Mouse (Mus musculus) ES-Bruce4 (cell line): ENCODE results near the gene Vps9d1. TPM values are rescaled to one million over a fixed set of nuclear protein-coding genes. Genes with fewer than 3 reads are reported as not detected.

Experiments
- H3K27ac ChIP-seq: 2 replicates; pipeline ENCODE4 v1.5.1; 2012; ENCODE audit warnings: low read length, inconsistent platforms; ENCODE audit not compliant: insufficient read depth
- H3K27me3 ChIP-seq: 2 replicates; pipeline ENCODE4 v1.6.1; 2012; ENCODE audit warnings: mild to moderate bottlenecking, low read length, inconsistent platforms; ENCODE audit not compliant: control insufficient read depth, poor library complexity, insufficient read depth, severe bottlenecking
- H3K36me3 ChIP-seq: 2 replicates; pipeline ENCODE4 v1.6.1; 2012; ENCODE audit warnings: inconsistent platforms, mild to moderate bottlenecking, low read length, moderate library complexity; ENCODE audit not compliant: control insufficient read depth, poor library complexity, insufficient read depth, severe bottlenecking
- H3K4me1 ChIP-seq: one replicate; pipeline ENCODE4 v1.8.1; 2011; ENCODE audit warnings: low read length; ENCODE audit not compliant: control insufficient read depth, insufficient read depth
- H3K4me3 ChIP-seq: 2 replicates; pipeline ENCODE4 v1.5.1; 2011; ENCODE audit warnings: low read depth, mild to moderate bottlenecking, low read length
- H3K9ac ChIP-seq: 2 replicates; pipeline ENCODE4 v1.6.1; 2012; ENCODE audit warnings: low read depth, mild to moderate bottlenecking, inconsistent platforms; ENCODE audit not compliant: poor library complexity, severe bottlenecking
- H3K9me3 ChIP-seq: replicated peaks from 2 replicates; pipeline ENCODE4 v1.6.1; 2012; ENCODE audit warnings: mild to moderate bottlenecking, low read length, inconsistent platforms; ENCODE audit not compliant: control insufficient read depth, poor library complexity, insufficient read depth, severe bottlenecking
- CTCF ChIP-seq: IDR thresholded peaks from one replicate; pipeline ENCODE4 v1.8.1; 2011; ENCODE audit warnings: low read depth, low read length
- EP300 ChIP-seq: IDR thresholded peaks from 2 replicates; pipeline ENCODE4 v1.6.1; 2011; ENCODE audit warnings: low read depth, low read length; ENCODE audit not compliant: insufficient read depth
- POLR2A ChIP-seq: IDR thresholded peaks from one replicate; pipeline ENCODE4 v1.8.1; 2011; ENCODE audit warnings: low read length; ENCODE audit not compliant: insufficient read depth
- polyA plus RNA-seq: library from polyadenylated mRNA; stranded (reverse); fragments of >200 nt; gene quantifications from 2 replicates; pipeline ENCODE4 v1.2.4, GENCODE M21; 2011; ENCODE audit warnings: low read depth; ENCODE audit not compliant: missing spikeins, insufficient read depth, insufficient read length

Gene Vps9d1
- polyA plus RNA-seq, 1 experiment: 8.9 TPM

DNA sequence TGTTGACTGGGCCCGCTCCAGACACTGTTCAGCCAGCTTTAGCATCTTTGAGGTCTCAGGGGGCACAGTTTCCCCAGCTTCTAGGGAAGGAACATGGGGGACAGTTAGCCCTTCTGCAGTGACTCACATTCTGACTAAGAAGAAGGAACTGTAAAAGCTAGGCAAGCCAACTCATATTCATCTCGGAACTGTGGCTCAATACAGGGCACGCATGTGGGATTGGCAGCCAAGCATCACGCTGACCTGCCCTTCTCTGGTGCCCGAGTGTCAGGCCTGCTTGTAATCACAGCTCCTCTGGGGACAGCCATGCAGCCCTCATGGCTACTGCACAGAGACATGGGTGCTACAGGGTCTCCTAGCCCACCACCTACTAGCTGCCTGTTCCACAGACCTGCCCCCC is 3.2 kb downstream of the Vps9d1 start:
- Histone ChIP-seq H3K9ac (no peak overlapping the region), H3K4me3 (no peak overlapping the region), H3K36me3 (no peaks in the 10 kb centered on the region)

DNA sequence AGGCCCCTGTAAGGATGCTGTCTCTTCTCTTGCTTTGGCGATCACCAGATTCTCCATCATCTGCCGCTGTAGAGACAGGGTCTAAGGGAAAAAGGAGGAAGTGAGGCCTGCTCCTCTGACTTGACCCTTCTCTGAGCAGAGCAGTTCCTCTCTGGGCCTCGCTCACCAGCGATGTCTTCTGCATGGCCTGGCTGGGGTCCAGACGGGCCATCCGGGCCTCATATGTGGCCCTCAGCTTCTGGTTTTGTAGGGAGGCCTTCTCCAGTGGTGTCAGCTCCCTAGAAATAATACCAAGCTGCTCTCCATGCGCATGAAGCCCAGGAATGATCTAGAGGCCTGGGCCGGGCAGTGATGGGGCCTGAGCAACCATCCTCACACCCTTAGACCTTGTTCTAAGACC is 5.6 kb downstream of the Vps9d1 start:
- TF ChIP-seq CTCF (no peak), EP300 (no peak), POLR2A (no peak)

More for the DNA sequence above, 3.2 kb downstream of the Vps9d1 start:
- TF ChIP-seq POLR2A (no peak), EP300 (no peak), CTCF (no peak)
- Histone ChIP-seq H3K27me3 (no peaks in the 10 kb centered on the region), H3K4me1 (no peaks in the 10 kb centered on the region), H3K9me3 (no peaks in the 10 kb centered on the region), H3K27ac (no peak overlapping the region)

DNA sequence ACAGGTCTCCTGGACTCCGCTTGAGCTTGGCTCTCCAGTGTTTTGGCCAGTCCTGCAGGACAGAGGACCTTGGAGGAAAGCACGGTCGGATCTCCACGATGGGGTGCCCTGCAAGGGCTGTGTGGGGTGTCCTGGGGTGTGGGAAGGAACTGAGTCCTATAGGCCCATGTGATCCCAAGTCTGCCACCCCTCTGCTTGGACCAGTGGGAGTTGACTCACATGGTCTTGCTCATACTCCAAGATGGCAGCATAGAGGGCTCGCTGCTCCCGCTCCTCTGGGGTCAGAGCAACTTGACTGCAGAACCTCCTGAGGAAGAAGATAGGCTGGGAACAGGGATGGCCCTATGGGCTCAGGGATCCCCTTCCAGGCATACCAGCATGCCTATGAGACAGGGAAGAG is 6.4 kb downstream of the Vps9d1 start:
- H3K4me3 ChIP-seq: no peak overlapping the region
- H3K9ac ChIP-seq: no peak overlapping the region
- TF ChIP-seq EP300 (no peak), CTCF (no peak), POLR2A (no peak)
- H3K27me3 ChIP-seq: no peaks in the 10 kb centered on the region
- H3K9me3 ChIP-seq: no peaks in the 10 kb centered on the region
- H3K36me3 ChIP-seq: no peaks in the 10 kb centered on the region
- no peaks in the 10 kb centered on the region for H3K4me1 ChIP-seq
- H3K27ac ChIP-seq: no peak overlapping the region

More for the DNA sequence above, 5.6 kb downstream of the Vps9d1 start:
- no peaks in the 10 kb centered on the region for H3K27me3 ChIP-seq
- H3K4me1 ChIP-seq: no peaks in the 10 kb centered on the region
- H3K27ac ChIP-seq: no peak overlapping the region
- H3K36me3 ChIP-seq: no peaks in the 10 kb centered on the region
- H3K4me3 ChIP-seq: no peak overlapping the region
- no peak overlapping the region for H3K9ac ChIP-seq
- H3K9me3 ChIP-seq: no peaks in the 10 kb centered on the region

DNA sequence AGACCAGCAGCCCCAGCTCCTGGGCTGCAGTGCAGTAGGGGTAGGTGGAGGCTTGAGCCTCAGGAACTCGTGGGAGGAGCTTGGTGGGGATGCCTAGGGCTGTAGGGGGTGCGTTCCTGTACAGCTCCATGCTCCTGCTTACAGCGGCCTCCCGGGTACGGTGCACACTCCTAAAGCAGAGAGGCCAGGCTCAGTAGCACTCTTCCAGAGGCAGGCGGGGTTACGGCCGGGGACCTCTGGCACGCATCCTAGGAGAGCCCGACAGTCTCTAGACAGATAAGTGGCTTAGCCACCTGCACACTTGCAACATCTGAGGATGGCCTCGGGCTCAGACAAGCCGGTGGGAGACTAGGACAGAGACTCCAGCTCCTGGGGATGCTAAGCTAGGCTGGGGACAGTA is 8.6 kb downstream of the Vps9d1 start:
- H3K4me3 ChIP-seq: no peak overlapping the region
- TF ChIP-seq POLR2A (no peak), CTCF (no peak), EP300 (no peak)
- H3K9ac ChIP-seq: no peak overlapping the region
- no peaks in the 10 kb centered on the region for H3K9me3 ChIP-seq
- no peaks in the 10 kb centered on the region for H3K27me3 ChIP-seq
- no peaks in the 10 kb centered on the region for H3K36me3 ChIP-seq
- H3K27ac ChIP-seq: no peak overlapping the region
- no peaks in the 10 kb centered on the region for H3K4me1 ChIP-seq

GRCm38 (mm10) chr8:123244382-123244781 is 9.8 kb downstream of the Vps9d1 start:
- TF ChIP-seq EP300 (no peak), POLR2A (no peak), CTCF (no peak)
- Histone ChIP-seq H3K27ac (no peak overlapping the region), H3K4me1 (no peaks in the 10 kb centered on the region), H3K9me3 (no peaks in the 10 kb centered on the region), H3K4me3 (no peak overlapping the region), H3K36me3 (no peaks in the 10 kb centered on the region), H3K9ac (no peak overlapping the region), H3K27me3 (no peaks in the 10 kb centered on the region)

- Histone ChIP-seq H3K9me3 (no peaks in the 10 kb centered on the region), H3K27me3 (no peaks in the 10 kb centered on the region), H3K4me3 (no peak overlapping the region), H3K27ac (no peak overlapping the region), H3K36me3 (no peaks in the 10 kb centered on the region), H3K4me1 (no peaks in the 10 kb centered on the region), H3K9ac (no peak overlapping the region)
- TF ChIP-seq CTCF (peak; percentile 36), POLR2A (no peak)
Observed at GRCm38 (mm10) chr8:123243053-123243452, 11.1 kb downstream of the Vps9d1 start.
